Mouse (Mus musculus): ENCODE measurements around the gene Gm26620. TPM values are rescaled to one million over a fixed set of nuclear protein-coding genes. Genes with fewer than 3 reads are reported as not detected.

Gene Gm26620
- polyA plus RNA-seq, 1 experiment from 2014 or later: 1.7 TPM

DNA sequence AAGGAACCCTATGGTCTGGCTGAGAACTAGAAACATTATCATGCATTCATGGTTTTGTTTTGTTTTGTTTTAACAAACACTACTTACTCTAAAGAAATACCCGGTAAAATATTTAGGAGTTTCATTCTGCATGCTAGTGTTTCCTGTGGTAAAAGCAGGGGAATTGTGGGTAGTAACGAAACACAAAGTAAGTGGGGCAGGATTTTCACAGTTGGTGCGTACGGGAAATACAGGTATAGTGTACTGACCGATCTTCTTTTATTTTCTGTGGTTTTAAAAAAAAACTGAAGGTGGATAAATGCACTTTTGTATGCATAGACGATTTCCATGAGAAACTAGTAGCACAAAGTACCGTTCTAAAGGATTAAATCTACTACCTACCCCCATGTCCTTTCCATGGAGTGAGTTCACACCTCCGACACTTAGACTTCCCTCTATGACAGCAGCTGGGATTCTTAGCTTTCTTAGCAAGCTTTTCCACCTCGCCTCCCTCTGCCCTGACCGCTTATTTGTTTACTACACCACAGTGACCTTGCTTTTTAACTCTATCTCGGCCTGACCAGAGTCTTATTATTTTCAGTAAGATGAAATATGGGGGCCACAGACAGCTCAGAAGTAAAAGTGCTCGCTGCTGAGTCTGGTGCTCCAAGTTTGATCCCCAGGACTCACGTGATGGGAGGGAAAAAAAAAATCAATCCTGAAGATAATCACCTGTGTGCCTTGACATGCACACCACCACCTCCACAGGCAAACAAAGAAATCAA lies 23.0 kb upstream of the Gm26620 start:
- H3K27ac ChIP-seq (ENCODE audit: low read depth): peak overlapping the region; percentile 37; the same call in 1 of the 2 replicates
- no peaks in the 10 kb centered on the region for H3K9me3 ChIP-seq (ENCODE audit: low read length)
- ATAC-seq (no peak), DNase-seq (no peak)
- H3K4me1 ChIP-seq (ENCODE audit: insufficient read depth): peaks cover 44% of the 10 kb centered on the region
- peak overlapping the region; percentile 11 for H3K4me3 ChIP-seq (ENCODE audit: low read depth, low read length)
- H3K36me3 ChIP-seq (replicated peaks; ENCODE audit: insufficient read depth, low read length): no peaks in the 10 kb centered on the region
- H3K9ac ChIP-seq (replicated peaks): no peak overlapping the region
- no peaks in the 10 kb centered on the region for H3K27me3 ChIP-seq (ENCODE audit: insufficient read depth, low read length)
- 51% methylated on average over 13 of the region's 13 CpGs for WGBS (ENCODE audit: insufficient replicate concordance)
- peak overlapping the region; percentile 52 for H3K4me2 ChIP-seq (ENCODE audit: low read depth, low read length)
- no peak for TF ChIP-seq EP300 (IDR thresholded peaks at IDR 0.05; ENCODE audit: low read depth)
- TF ChIP-seq CTCF (IDR thresholded peaks at IDR 0.05; ENCODE audit: low read depth): no peak

DNA sequence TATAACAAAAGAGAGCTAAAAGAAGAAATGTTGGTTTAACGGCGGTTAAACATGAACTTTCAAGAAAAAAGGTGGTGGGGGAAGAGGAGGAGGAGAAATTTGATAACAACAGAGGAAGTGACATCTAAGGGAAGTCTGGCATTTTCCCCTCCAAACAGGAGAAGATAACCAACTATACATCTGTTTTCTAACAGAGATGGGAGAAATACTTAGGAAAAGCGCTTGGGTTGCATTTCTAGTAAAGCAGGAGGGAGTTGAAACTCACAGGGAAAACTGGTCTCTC lies 22.5 kb upstream of the Gm26620 start:
- H3K27ac ChIP-seq (ENCODE audit: low read depth): 0 out of 2 replicates have a peak overlapping the region, but pooled peaks have one; percentile 49
- peak overlapping the region; percentile 11 for H3K4me3 ChIP-seq (ENCODE audit: low read depth, low read length)
- ATAC-seq: no peak
- peak overlapping the region; percentile 31; the same call in 1 of the 2 replicates for H3K9ac ChIP-seq (replicated peaks)
- 34% methylated on average over 3 of the region's 3 CpGs for WGBS (ENCODE audit: insufficient replicate concordance)
- no peak for TF ChIP-seq CTCF (IDR thresholded peaks at IDR 0.05; ENCODE audit: low read depth)
- no peak for TF ChIP-seq EP300 (IDR thresholded peaks at IDR 0.05; ENCODE audit: low read depth)
- H3K27me3 ChIP-seq (ENCODE audit: insufficient read depth, low read length): no peaks in the 10 kb centered on the region
- H3K36me3 ChIP-seq (replicated peaks; ENCODE audit: insufficient read depth, low read length): no peaks in the 10 kb centered on the region
- H3K9me3 ChIP-seq (ENCODE audit: low read length): no peaks in the 10 kb centered on the region
- peaks cover 44% of the 10 kb centered on the region for H3K4me1 ChIP-seq (ENCODE audit: insufficient read depth)
- H3K4me2 ChIP-seq (ENCODE audit: low read depth, low read length): peak overlapping the region; percentile 52
- DNase-seq: no peak

DNA sequence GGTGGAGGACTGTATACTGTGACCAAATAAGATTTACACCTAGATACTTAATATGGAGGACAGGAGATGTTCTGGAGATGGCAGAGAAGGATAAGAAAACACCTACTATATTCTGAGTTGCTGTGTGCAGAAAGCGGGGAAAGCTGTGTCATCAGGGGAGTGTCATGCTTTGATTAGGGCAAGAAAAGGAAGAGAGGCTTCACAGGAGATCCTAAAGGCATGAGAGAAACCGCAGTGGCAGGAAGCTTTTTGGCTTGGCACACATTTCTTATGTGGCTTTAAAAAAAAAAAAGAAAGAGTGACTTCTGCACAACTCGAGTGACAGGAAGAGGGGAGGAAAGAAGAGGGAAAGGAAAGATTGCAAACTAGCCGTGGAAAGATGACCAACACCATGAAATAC lies 21.8 kb upstream of the Gm26620 start:
- no peak for DNase-seq
- Histone ChIP-seq H3K36me3 (replicated peaks; ENCODE audit: insufficient read depth, low read length) (no peaks in the 10 kb centered on the region), H3K4me2 (ENCODE audit: low read depth, low read length) (peak overlapping the region; percentile 52), H3K4me1 (ENCODE audit: insufficient read depth) (peaks cover 44% of the 10 kb centered on the region), H3K27me3 (ENCODE audit: insufficient read depth, low read length) (no peaks in the 10 kb centered on the region), H3K9ac (replicated peaks) (peak overlapping the region; percentile 31; the same call in 1 of the 2 replicates), H3K9me3 (ENCODE audit: low read length) (no peaks in the 10 kb centered on the region), H3K4me3 (ENCODE audit: low read depth, low read length) (no peak overlapping the region), H3K27ac (ENCODE audit: low read depth) (peak overlapping the region; percentile 49; the same call in 1 of the 2 replicates)
- no peak for ATAC-seq
- TF ChIP-seq CTCF (IDR thresholded peaks at IDR 0.05; ENCODE audit: low read depth) (no peak), EP300 (IDR thresholded peaks at IDR 0.05; ENCODE audit: low read depth) (no peak)
- 13% methylated on average over 4 of the region's 4 CpGs for WGBS (ENCODE audit: insufficient replicate concordance)

DNA sequence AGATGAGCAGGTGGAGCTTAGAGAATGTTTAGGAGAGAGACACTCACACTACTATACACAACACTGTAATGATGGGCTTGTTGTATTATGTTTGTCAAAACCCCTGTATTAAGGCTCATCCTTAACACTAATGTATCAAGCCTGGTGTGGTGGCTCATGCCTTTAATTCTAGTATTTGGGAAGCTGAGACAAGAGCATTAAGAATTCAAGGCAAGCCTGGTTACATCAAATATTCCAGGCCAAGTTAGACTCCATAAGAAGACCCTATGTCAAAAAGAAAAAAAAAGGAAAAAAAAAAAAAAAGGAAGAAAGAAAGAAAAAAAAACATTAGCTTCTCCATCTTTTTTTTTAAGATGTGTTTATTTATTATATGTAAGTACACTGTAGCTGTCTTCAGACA lies 20.6 kb upstream of the Gm26620 start:
- Histone ChIP-seq H3K36me3 (replicated peaks; ENCODE audit: insufficient read depth, low read length) (no peaks in the 10 kb centered on the region), H3K4me3 (ENCODE audit: low read depth, low read length) (no peak overlapping the region), H3K4me1 (ENCODE audit: insufficient read depth) (peaks cover 44% of the 10 kb centered on the region), H3K27me3 (ENCODE audit: insufficient read depth, low read length) (no peaks in the 10 kb centered on the region), H3K9me3 (ENCODE audit: low read length) (no peaks in the 10 kb centered on the region), H3K27ac (ENCODE audit: low read depth) (no peak overlapping the region), H3K4me2 (ENCODE audit: low read depth, low read length) (no peak overlapping the region), H3K9ac (replicated peaks) (no peak overlapping the region)
- DNase-seq: no peak
- no peak for ATAC-seq
- TF ChIP-seq CTCF (IDR thresholded peaks at IDR 0.05; ENCODE audit: low read depth): no peak
- no peak for TF ChIP-seq EP300 (IDR thresholded peaks at IDR 0.05; ENCODE audit: low read depth)

DNA sequence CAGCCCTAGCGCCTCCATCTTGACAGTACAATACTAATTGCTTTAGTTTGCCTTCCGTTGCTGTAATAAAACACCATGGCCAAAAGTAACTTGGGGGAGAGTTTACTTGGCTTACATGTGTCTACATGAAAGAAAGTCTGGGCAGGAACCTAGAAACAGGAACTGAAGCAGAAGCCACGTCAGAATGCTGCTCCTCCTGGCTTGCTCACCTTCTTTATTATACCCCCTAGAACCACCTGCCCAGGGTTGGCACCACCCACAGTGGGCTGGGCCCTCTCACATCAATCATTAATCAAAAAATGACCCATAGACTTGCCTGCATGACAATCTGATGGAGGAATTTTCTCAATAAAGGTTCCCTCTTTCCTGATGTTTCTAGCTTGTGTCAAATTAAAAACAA lies 20.1 kb upstream of the Gm26620 start:
- Histone ChIP-seq H3K27ac (ENCODE audit: low read depth) (no peak overlapping the region), H3K9ac (replicated peaks) (no peak overlapping the region), H3K27me3 (ENCODE audit: insufficient read depth, low read length) (no peaks in the 10 kb centered on the region), H3K4me1 (ENCODE audit: insufficient read depth) (peaks cover 44% of the 10 kb centered on the region), H3K4me3 (ENCODE audit: low read depth, low read length) (no peak overlapping the region), H3K4me2 (ENCODE audit: low read depth, low read length) (no peak overlapping the region), H3K9me3 (ENCODE audit: low read length) (no peaks in the 10 kb centered on the region), H3K36me3 (replicated peaks; ENCODE audit: insufficient read depth, low read length) (no peaks in the 10 kb centered on the region)
- no peak for TF ChIP-seq EP300 (IDR thresholded peaks at IDR 0.05; ENCODE audit: low read depth)
- no peak for TF ChIP-seq CTCF (IDR thresholded peaks at IDR 0.05; ENCODE audit: low read depth)
- ATAC-seq (no peak), DNase-seq (no peak)
- 67% methylated on average over 3 of the region's 3 CpGs for WGBS (ENCODE audit: insufficient replicate concordance)

DNA sequence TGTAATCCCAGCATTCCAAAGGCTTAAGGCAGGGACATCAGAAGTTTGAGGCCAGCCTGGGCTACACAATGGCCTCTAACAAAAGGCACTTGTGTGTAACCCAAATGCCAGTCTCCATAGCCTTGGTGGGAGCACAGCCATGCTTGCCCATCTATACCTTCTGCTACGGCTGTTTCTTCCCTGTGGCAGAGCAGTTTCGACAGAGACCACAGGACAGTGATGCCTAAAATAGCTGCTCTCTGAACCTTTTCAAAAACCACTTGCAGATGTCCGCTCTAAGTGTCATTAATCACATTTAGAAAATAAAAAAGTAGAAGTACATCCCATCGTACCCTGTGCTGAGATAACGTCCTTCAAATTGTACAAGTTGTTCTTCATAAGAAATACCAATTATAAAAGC lies 19.5 kb upstream of the Gm26620 start:
- no peak for DNase-seq
- no peak overlapping the region for H3K9ac ChIP-seq (replicated peaks)
- peak overlapping the region; percentile 36; the same call in 1 of the 2 replicates for H3K4me2 ChIP-seq (ENCODE audit: low read depth, low read length)
- H3K27ac ChIP-seq (ENCODE audit: low read depth): peak overlapping the region; percentile 18; the same call in 1 of the 2 replicates
- no peak for ATAC-seq
- H3K9me3 ChIP-seq (ENCODE audit: low read length): no peaks in the 10 kb centered on the region
- no peaks in the 10 kb centered on the region for H3K36me3 ChIP-seq (replicated peaks; ENCODE audit: insufficient read depth, low read length)
- H3K27me3 ChIP-seq (ENCODE audit: insufficient read depth, low read length): no peaks in the 10 kb centered on the region
- H3K4me1 ChIP-seq (ENCODE audit: insufficient read depth): peaks cover 44% of the 10 kb centered on the region
- WGBS (ENCODE audit: insufficient replicate concordance): 42% methylated on average over 5 of the region's 5 CpGs
- H3K4me3 ChIP-seq (ENCODE audit: low read depth, low read length): no peak overlapping the region
- TF ChIP-seq CTCF (IDR thresholded peaks at IDR 0.05; ENCODE audit: low read depth) (no peak), EP300 (IDR thresholded peaks at IDR 0.05; ENCODE audit: low read depth) (no peak)
